Mouse (Mus musculus): ENCODE measurements around the gene Grin3b. TPM values are rescaled to one million over a fixed set of nuclear protein-coding genes. Genes with fewer than 3 reads are reported as not detected.
A peak's percentile ranks its signal among the peaks of the same experiment; 100 is the strongest.

Grin3b gene
- total and polyA plus RNA-seq, 2 experiments from 2014 or later = 0.34 TPM; not detected in 1

DNA sequence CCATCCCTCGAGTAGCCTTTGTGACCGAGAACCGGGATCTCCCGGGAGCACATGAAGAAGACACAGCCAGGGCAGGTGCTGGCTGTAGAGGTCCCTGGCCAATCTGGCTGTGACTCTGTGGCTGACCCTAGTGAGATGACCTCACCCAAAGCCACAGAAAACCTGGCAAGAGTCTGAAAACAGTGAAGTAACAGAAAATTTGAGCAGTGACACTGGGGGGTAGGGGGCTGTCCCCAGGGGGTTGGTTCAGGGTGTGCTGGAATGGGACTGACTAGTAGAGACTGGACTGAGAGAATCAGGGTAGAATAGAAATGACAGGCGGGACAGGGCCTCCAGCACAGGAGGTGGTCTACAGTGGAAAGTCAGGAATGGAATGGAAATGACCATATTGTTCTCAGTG, 12.7 kb downstream of the Grin3b start:
- Histone ChIP-seq H3K4me2 (ENCODE audit: low read depth, low read length) (peak overlapping the region; percentile 93), H3K4me3 (ENCODE audit: low read depth, low read length) (peak overlapping the region; percentile 74), H3K4me1 (ENCODE audit: control insufficient read depth, insufficient read depth) (peaks cover 26% of the 10 kb centered on the region), H3K36me3 (replicated peaks; ENCODE audit: control insufficient read depth, insufficient read depth, low read length) (peaks cover 12% of the 10 kb centered on the region), H3K27me3 (ENCODE audit: control insufficient read depth, insufficient read depth, low read length) (no peaks in the 10 kb centered on the region), H3K9me3 (replicated peaks; ENCODE audit: control insufficient read depth, low read length) (no peaks in the 10 kb centered on the region), H3K27ac (ENCODE audit: low read depth) (peak overlapping the region; percentile 98; the same call in 1 of the 2 replicates), H3K9ac (replicated peaks; ENCODE audit: low read depth, low read length) (peak overlapping the region; percentile 83; the same call in 1 of the 2 replicates)
- 66% methylated on average over 5 of the region's 5 CpGs for WGBS
- TF ChIP-seq CTCF (IDR thresholded peaks at IDR 0.05; ENCODE audit: low read depth) (no peak), EP300 (IDR thresholded peaks at IDR 0.05; ENCODE audit: low read depth) (no peak)
- ATAC-seq (ENCODE audit: insufficient read depth, low read depth) (no peak), DNase-seq (ENCODE audit: low spot score) (no peak)

GRCm38 (mm10) chr10:79983670-79984069, 13.2 kb downstream of the Grin3b start:
- DNase-seq (ENCODE audit: low spot score) = no peak
- no peak for ATAC-seq (ENCODE audit: insufficient read depth, low read depth)
- Histone ChIP-seq H3K9me3 (replicated peaks; ENCODE audit: control insufficient read depth, low read length) (no peaks in the 10 kb centered on the region), H3K9ac (replicated peaks; ENCODE audit: low read depth, low read length) (peak overlapping the region; percentile 83), H3K4me3 (ENCODE audit: low read depth, low read length) (peak overlapping the region; percentile 74), H3K4me2 (ENCODE audit: low read depth, low read length) (peak overlapping the region; percentile 93), H3K4me1 (ENCODE audit: control insufficient read depth, insufficient read depth) (peaks cover 26% of the 10 kb centered on the region), H3K27ac (ENCODE audit: low read depth) (peak overlapping the region; percentile 98), H3K27me3 (ENCODE audit: control insufficient read depth, insufficient read depth, low read length) (no peaks in the 10 kb centered on the region), H3K36me3 (replicated peaks; ENCODE audit: control insufficient read depth, insufficient read depth, low read length) (peaks cover 8% of the 10 kb centered on the region; the same call in 1 of the 2 replicates)
- WGBS = under 1% methylated on average over 18 of the region's 21 CpGs
- TF ChIP-seq EP300 (IDR thresholded peaks at IDR 0.05; ENCODE audit: low read depth) (0 out of 2 replicates have a peak, but pooled peaks have one; percentile 22), CTCF (IDR thresholded peaks at IDR 0.05; ENCODE audit: low read depth) (no peak)

- no peaks in the 10 kb centered on the region for H3K9me3 ChIP-seq (replicated peaks; ENCODE audit: control insufficient read depth, low read length)
- H3K9ac ChIP-seq (replicated peaks; ENCODE audit: low read depth, low read length) = peak within 1 kb of the TSS; percentile 83
- peak; percentile 67 for TF ChIP-seq CTCF (IDR thresholded peaks at IDR 0.05; ENCODE audit: low read depth)
- TF ChIP-seq EP300 (IDR thresholded peaks at IDR 0.05; ENCODE audit: low read depth) = peak; percentile 7; the same call in 1 of the 2 replicates
- peak within 1 kb of the TSS; percentile 74 for H3K4me3 ChIP-seq (ENCODE audit: low read depth, low read length)
- under 1% methylated on average over 42 of the region's 49 CpGs for WGBS
- ATAC-seq (ENCODE audit: insufficient read depth, low read depth) = peak; percentile 62
- peak; percentile 92 for DNase-seq (ENCODE audit: low spot score)
- H3K27me3 ChIP-seq (ENCODE audit: control insufficient read depth, insufficient read depth, low read length) = no peaks in the 10 kb centered on the region
- peak within 1 kb of the TSS; percentile 93 for H3K4me2 ChIP-seq (ENCODE audit: low read depth, low read length)
- H3K4me1 ChIP-seq (ENCODE audit: control insufficient read depth, insufficient read depth) = peaks cover 28% of the 10 kb centered on the region
- H3K36me3 ChIP-seq (replicated peaks; ENCODE audit: control insufficient read depth, insufficient read depth, low read length) = 0 out of 2 replicates have a peak, but pooled peaks cover 1% of the 10 kb centered on the region
- H3K27ac ChIP-seq (ENCODE audit: low read depth) = peak within 1 kb of the TSS; percentile 98
Measured at GRCm38 (mm10) chr10:79984195-79984816, 13.8 kb downstream of the Grin3b start, which contains the start of gene Tmem259. Gene Tmem259 (minus strand): TSS chr10:79984330.

DNA sequence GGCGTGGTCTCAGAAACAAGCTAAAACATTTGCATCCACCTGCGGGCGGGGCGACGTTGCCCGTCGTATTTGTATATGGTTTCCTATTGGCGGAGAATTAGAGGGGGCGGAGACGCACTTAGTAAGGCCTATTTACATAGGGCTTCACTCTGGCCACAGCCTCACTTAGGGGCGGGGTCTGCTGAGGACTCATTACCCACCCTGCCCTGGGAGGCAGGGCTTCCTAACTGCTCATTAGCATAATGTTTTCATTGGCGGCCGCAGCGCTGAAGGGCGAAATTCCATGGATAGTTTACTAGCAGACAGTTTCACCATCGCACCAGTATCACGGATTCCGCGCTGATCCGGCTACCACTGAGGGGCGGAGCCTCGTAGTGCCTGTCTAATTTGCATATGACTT, 14.4 kb downstream of the Grin3b start:
- no peaks in the 10 kb centered on the region for H3K9me3 ChIP-seq (replicated peaks; ENCODE audit: control insufficient read depth, low read length)
- H3K27me3 ChIP-seq (ENCODE audit: control insufficient read depth, insufficient read depth, low read length) = no peaks in the 10 kb centered on the region
- H3K36me3 ChIP-seq (replicated peaks; ENCODE audit: control insufficient read depth, insufficient read depth, low read length) = no peaks in the 10 kb centered on the region
- peak overlapping the region; percentile 74 for H3K4me3 ChIP-seq (ENCODE audit: low read depth, low read length)
- H3K4me2 ChIP-seq (ENCODE audit: low read depth, low read length) = peak overlapping the region; percentile 93
- DNase-seq (ENCODE audit: low spot score) (peak; percentile 100), ATAC-seq (ENCODE audit: insufficient read depth, low read depth) (peak; percentile 91)
- peak overlapping the region; percentile 98 for H3K27ac ChIP-seq (ENCODE audit: low read depth)
- H3K9ac ChIP-seq (replicated peaks; ENCODE audit: low read depth, low read length) = peak overlapping the region; percentile 83
- TF ChIP-seq CTCF (IDR thresholded peaks at IDR 0.05; ENCODE audit: low read depth) = no peak
- TF ChIP-seq EP300 (IDR thresholded peaks at IDR 0.05; ENCODE audit: low read depth) = no peak; the same call in 1 of the 2 replicates
- H3K4me1 ChIP-seq (ENCODE audit: control insufficient read depth, insufficient read depth) = peaks cover 33% of the 10 kb centered on the region
- WGBS = under 1% methylated on average over 22 of the region's 22 CpGs

GRCm38 (mm10) chr10:79985334-79986231, 15.1 kb downstream of the Grin3b start:
- 3% methylated on average over 35 of the region's 35 CpGs for WGBS
- no peak for TF ChIP-seq CTCF (IDR thresholded peaks at IDR 0.05; ENCODE audit: low read depth)
- peak; percentile 63 for TF ChIP-seq EP300 (IDR thresholded peaks at IDR 0.05; ENCODE audit: low read depth)
- H3K4me1 ChIP-seq (ENCODE audit: control insufficient read depth, insufficient read depth) = peaks cover 34% of the 10 kb centered on the region

More at GRCm38 (mm10) chr10:79985334-79986231, 15.1 kb downstream of the Grin3b start:
- peak overlapping the region; percentile 98 for H3K27ac ChIP-seq (ENCODE audit: low read depth)
- H3K36me3 ChIP-seq (replicated peaks; ENCODE audit: control insufficient read depth, insufficient read depth, low read length) = no peaks in the 10 kb centered on the region
- H3K4me3 ChIP-seq (ENCODE audit: low read depth, low read length) = peak overlapping the region; percentile 74
- no peaks in the 10 kb centered on the region for H3K27me3 ChIP-seq (ENCODE audit: control insufficient read depth, insufficient read depth, low read length)
- peak; percentile 69 for DNase-seq (ENCODE audit: low spot score)
- H3K9me3 ChIP-seq (replicated peaks; ENCODE audit: control insufficient read depth, low read length) = no peaks in the 10 kb centered on the region
- peak overlapping the region; percentile 93 for H3K4me2 ChIP-seq (ENCODE audit: low read depth, low read length)
- no peak for ATAC-seq (ENCODE audit: insufficient read depth, low read depth)
- H3K9ac ChIP-seq (replicated peaks; ENCODE audit: low read depth, low read length) = peak overlapping the region; percentile 69
